Comparison of ENCODE assay signal across 8 mouse cellular contexts in genomic region chr3:159841458-159841857, GRCm38 (mm10). TPM values are rescaled to one million over a fixed set of nuclear protein-coding genes. Genes with fewer than 3 reads are reported as not detected.
DNase-seq lines count a peak whose midpoint lies in the region; ATAC-seq and TF ChIP-seq lines count a peak whose summit lies in the region.

No protein-coding gene starts in this region.

- no peaks in the 10 kb centered on the region for H3K27me3 ChIP-seq in heart, embryonic 11.5 days (ENCODE audit: control insufficient read depth, insufficient read depth, low read length)
- no peaks in the 10 kb centered on the region for H3K27me3 ChIP-seq in midbrain, postnatal 0 days (ENCODE audit: insufficient read depth, low read length)

- H3K4me1 ChIP-seq in heart, embryonic 11.5 days (ENCODE audit: control insufficient read depth, insufficient read depth, low read length), result peaks cover 7% of the 10 kb centered on the region
- H3K4me1 ChIP-seq in midbrain, postnatal 0 days (ENCODE audit: insufficient read depth, low read length), result peaks cover 3% of the 10 kb centered on the region; the same call in 1 of the 2 replicates

- peak overlapping the region; percentile 78 for H3K4me3 ChIP-seq in heart, embryonic 11.5 days (ENCODE audit: low read depth, low read length)
- peak overlapping the region; percentile 64 for H3K4me3 ChIP-seq in midbrain, postnatal 0 days (ENCODE audit: low read depth, low read length)

- peak overlapping the region; percentile 89 for H3K9ac ChIP-seq in heart, embryonic 11.5 days (ENCODE audit: low read depth, low read length)
- no peak overlapping the region; the same call in 1 of the 2 replicates for H3K9ac ChIP-seq in midbrain, postnatal 0 days (replicated peaks; ENCODE audit: low read length, poor library complexity, severe bottlenecking)

- H3K27ac ChIP-seq in heart, embryonic 11.5 days (ENCODE audit: low read depth, low read length), result peak overlapping the region; percentile 90
- no peak overlapping the region for H3K27ac ChIP-seq in midbrain, postnatal 0 days (ENCODE audit: low read depth, low read length)

- DNase-seq in frontal cortex, postnatal 10 days (ENCODE audit: low spot score in 2 of 2), result no peak
- DNase-seq in kidney, postnatal 14 days, result peak; percentile 7
- DNase-seq in midbrain, postnatal 0 days (ENCODE audit: low spot score), result peak; percentile 33
- no peak for DNase-seq in c-Kit-positive CD71-positive TER-119-positive erythroid progenitor cells, embryonic 14.5 days (ENCODE audit: low spot score)
- no peak for DNase-seq in cerebellum, postnatal 25 days

- H3K4me2 ChIP-seq in heart, embryonic 11.5 days, result peak overlapping the region; percentile 86
- peak overlapping the region; percentile 97 for H3K4me2 ChIP-seq in midbrain, postnatal 0 days (ENCODE audit: low read depth, low read length, poor library complexity, severe bottlenecking)

- H3K9me3 ChIP-seq in heart, embryonic 11.5 days (replicated peaks; ENCODE audit: control insufficient read depth, low read length), result no peaks in the 10 kb centered on the region
- no peaks in the 10 kb centered on the region for H3K9me3 ChIP-seq in midbrain, postnatal 0 days (ENCODE audit: low read length)

- 0 out of 2 replicates have a peak, but pooled peaks have one; percentile 25 for ATAC-seq in frontal cortex, adult (ENCODE audit: low TSS enrichment)
- peak; percentile 36 for ATAC-seq in activated CD4-positive, CD25-positive, alpha-beta regulatory T cell, adult 4 months
- ATAC-seq in heart, embryonic 11.5 days (replicated peaks; ENCODE audit: insufficient number of reproducible peaks, low FRiP score, low TSS enrichment), result no peak
- no peak for ATAC-seq in midbrain, postnatal 0 days (ENCODE audit: low FRiP score)

- no peak for TF ChIP-seq CTCF in midbrain, postnatal 0 days (IDR thresholded peaks at IDR 0.05)

- H3K36me3 ChIP-seq in heart, embryonic 11.5 days (ENCODE audit: control insufficient read depth, insufficient read depth, low read length), result no peaks in the 10 kb centered on the region
- H3K36me3 ChIP-seq in midbrain, postnatal 0 days (ENCODE audit: insufficient read depth, low read length), result no peaks in the 10 kb centered on the region

- 16% methylated on average over 3 of the region's 3 CpGs for WGBS in heart, embryonic 11.5 days (ENCODE audit: insufficient replicate concordance)
- 2% methylated on average over 3 of the region's 3 CpGs for WGBS in midbrain, postnatal 0 days

RNA-seq across cellular contexts. Expression of gene Wls, which starts 2.0 kb away (rescaled TPM):
- polyA plus RNA-seq in activated CD4-positive, CD25-positive, alpha-beta regulatory T cell, adult 4 months (2017; shearing (Covaris generic)), result 10 to 100 TPM; 76.5 to 91.4 TPM
- 128 and 156 TPM in 2 replicates for polyA plus RNA-seq in heart, embryonic 11.5 days (2014; fragmentation: Nextera tagmentation; extraction: Ambion mirVana)
- total RNA-seq in midbrain, postnatal 0 days (2014; rRNA removed), result 40.6 and 61.9 TPM in 2 replicates
- 55.7 and 58.9 TPM in 2 replicates for polyA plus RNA-seq in midbrain, postnatal 0 days (2015; fragmentation: Nextera tagmentation; extraction: Ambion mirVana)

Comparison
In these comparisons a context has a peak if more than half of its experiments do, and no peak if none do; other contexts are left out.
1. ATAC-seq: peak in frontal cortex, adult (single experiment) and activated CD4-positive, CD25-positive, alpha-beta regulatory T cell, adult 4 months (single experiment); none in heart, embryonic 11.5 days (single experiment) and midbrain, postnatal 0 days (single experiment).
2. DNase-seq: peak in kidney, postnatal 14 days (single experiment) and midbrain, postnatal 0 days (single experiment); none in frontal cortex, postnatal 10 days (0 of 2), c-Kit-positive CD71-positive TER-119-positive erythroid progenitor cells, embryonic 14.5 days (single experiment) and cerebellum, postnatal 25 days (0 of 2).